Mouse (Mus musculus) left cerebral cortex, adult 9 months (tissue): ENCODE data around the gene Lgmn.

Experiments used
- DNase-seq, 2 experiments: peaks; one replicate each; pipeline ENCODE4 v3.0.0; 2022; ENCODE audit warnings: low spot score in 2 of 2

Gene Lgmn

GRCm38 (mm10) chr12:102439632-102440023 is at the start of gene Lgmn:
Gene Lgmn (minus strand): TSS chr12:102439813.
- peak; percentile 97 to 99 for DNase-seq

GRCm38 (mm10) chr12:102484946-102485345 is 45.3 kb upstream of the Lgmn start:
- no peak for DNase-seq

DNA sequence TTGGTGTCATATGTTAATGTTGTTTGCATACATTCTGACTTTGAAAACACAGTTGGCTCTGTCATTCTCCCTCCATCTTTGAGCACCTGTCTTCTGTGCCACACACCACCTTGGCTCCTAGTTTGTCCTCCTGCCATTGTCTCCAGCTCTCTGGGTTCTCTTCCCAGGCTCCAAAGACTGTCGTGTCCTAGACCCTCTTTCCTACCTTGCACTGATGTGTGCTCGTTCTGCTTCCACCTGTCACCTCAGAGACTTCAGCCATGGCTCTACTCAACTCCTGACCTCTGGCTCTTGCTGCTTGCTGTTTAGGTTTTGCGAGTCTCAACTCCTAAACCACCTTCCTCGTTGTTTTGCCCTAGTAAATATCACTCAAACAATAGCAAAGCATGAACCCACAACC is 40.9 kb upstream of the Lgmn start:
- DNase-seq: no peak

GRCm38 (mm10) chr12:102474411-102474810 is 34.8 kb upstream of the Lgmn start:
- DNase-seq: no peak

- DNase-seq: peak; percentile 93 to 96
These were observed 29.5 kb upstream of the Lgmn start, which contains the start of gene Golga5 for GRCm38 (mm10) chr12:102468894-102469764. Gene Golga5 (plus strand): TSS chr12:102469135.

DNA sequence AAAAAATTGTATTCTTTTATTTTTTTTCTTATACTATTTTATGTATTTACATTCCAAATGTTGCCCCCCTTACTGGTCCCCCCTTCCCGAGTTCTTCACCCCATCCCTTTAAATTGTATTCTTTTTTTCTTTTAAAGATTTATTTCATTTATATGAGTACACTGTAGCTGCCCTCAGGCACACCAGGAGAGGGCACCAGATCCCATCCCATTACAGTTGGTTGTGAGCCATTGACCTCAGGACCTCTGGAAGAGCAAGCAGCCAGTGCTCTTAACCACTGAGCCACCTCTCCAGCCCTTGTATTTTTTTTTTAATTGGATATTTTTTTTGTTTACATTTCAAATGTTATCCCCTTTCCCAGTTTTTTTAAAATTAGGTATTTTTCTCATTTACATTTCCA is 28.5 kb upstream of the Lgmn start:
- DNase-seq: no peak

- DNase-seq: no peak
These were observed 25.0 kb upstream of the Lgmn start for GRCm38 (mm10) chr12:102464650-102465049.

- DNase-seq: no peak
These were observed 21.6 kb upstream of the Lgmn start for GRCm38 (mm10) chr12:102461177-102461576.

DNA sequence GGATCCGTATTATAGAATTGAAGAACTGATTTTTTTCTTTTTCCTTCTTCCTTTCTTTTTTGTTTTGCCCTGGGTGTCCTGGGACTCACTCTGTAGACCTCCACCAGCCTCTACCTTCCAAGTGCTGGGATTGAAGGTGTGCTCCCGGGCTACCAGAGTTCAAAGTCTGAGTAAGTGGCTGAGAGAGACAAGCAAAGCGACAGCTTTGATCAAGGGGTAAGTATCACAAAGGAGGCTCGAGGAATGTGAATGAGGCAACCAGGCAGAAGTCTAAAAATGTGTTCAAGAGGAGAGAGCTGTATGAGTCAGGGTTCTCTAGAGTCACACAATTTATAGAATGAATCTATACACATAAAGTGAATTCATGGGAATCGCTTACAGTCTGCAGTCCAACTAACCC is 20.4 kb upstream of the Lgmn start:
- no peak for DNase-seq

- DNase-seq: no peak
These were observed 17.0 kb upstream of the Lgmn start for GRCm38 (mm10) chr12:102456467-102457193.

GRCm38 (mm10) chr12:102453581-102453980 is 14.0 kb upstream of the Lgmn start:
- no peak for DNase-seq

- no peak for DNase-seq
These were observed 11.7 kb upstream of the Lgmn start for GRCm38 (mm10) chr12:102451126-102451851.

- DNase-seq: no peak
These were observed 10.8 kb upstream of the Lgmn start for GRCm38 (mm10) chr12:102450437-102450836.

- DNase-seq: no peak
These were observed 5.8 kb upstream of the Lgmn start for GRCm38 (mm10) chr12:102445436-102445835.

- DNase-seq: no peak
These were observed 4.1 kb upstream of the Lgmn start for GRCm38 (mm10) chr12:102443676-102444075.

DNA sequence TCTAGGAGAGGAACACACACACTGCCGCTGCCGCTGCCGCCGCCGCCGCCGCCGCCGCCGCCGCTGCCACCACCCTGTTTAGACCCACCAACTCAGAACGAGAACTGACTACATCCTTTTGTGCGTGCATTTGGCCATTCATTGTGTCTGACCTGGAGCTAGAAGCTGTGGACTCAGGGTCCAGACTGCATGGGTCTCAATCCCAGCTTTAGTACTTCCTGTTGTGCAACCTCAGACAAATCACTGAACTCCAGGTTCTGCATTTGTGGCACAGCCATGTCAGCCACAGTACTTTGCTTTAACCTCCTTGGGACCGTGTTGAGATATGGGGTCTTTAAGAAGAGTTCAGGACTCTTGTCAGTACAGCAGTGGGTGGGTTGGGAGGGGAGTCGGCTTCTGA is 3.0 kb upstream of the Lgmn start:
- DNase-seq: no peak

DNA sequence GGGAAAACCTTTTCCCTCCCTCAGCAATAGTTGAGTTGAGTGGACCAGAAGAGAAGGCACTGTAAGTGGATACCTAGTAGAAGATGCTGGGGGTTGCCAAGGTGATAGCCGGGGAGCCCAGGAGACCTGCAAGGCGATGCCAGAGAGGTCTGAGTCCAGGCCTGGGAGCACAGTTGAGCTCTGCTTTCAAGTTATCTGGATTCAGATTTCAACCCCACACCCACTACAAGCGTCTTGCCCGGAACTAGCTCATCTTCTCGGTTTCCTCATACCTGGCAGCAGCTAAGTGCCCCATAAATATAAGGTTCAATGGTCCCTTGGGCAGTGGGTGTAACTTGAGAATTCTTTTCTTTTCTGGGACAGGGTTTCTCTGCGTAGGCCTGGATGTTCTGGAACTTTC is 1.5 kb upstream of the Lgmn start:
- DNase-seq: no peak

DNA sequence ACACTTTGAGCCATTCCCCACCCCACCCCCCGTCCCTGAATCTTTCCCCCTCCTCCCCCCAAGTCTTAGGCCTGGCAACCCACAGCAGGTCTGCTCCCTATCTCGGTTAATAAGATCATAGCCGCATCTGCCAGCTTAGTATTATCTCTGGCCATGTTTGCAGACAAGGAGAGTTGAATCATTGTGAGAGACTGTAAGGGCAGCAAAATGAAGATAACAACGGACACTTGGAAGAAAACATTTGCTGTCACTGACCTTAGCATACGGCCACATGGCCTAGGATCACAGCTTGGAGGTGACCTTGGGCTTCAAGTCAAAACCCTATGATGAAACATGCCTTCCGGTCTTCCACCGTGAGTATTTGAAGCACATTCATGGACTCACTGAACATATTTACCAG is 938 bp upstream of the Lgmn start:
- DNase-seq: no peak

GRCm38 (mm10) chr12:102438983-102439631 is 506 bp downstream of the Lgmn start:
- no peak for DNase-seq

GRCm38 (mm10) chr12:102437952-102438351 is 1.7 kb downstream of the Lgmn start:
- DNase-seq: no peak

DNA sequence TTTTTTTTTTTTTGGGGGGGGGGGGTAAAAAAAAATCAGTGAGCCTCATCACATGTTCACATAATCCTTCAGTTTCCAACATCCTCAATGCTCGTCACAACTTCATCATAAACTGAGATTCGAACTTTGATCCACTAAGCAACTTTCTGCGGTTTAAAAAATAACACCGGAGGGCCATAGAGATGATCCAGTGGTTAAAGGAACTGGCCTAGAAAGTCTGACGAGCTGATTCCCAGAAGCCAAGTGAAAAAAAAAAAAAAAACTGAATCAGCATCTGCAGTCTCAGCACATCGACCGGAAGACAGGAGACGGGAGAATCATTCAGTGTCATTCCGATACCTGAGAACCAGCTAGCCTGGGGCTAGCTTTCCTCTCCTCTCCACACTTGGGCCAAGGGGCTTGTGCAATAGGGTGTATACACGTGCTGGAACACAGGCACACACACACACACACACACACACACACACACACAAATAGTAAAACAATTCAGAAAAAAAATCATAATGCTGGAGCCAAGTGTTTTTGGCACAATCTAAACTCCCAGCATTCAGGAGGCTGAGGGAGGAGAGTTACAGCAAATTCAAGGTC is 2.6 kb downstream of the Lgmn start:
- DNase-seq: no peak
